Mouse (Mus musculus) urinary bladder, postnatal 4 days (tissue): Measurements from ENCODE around the gene Pabpc4l.
"Not testable (repeated sequence)": the region's sequence is repeated elsewhere in the genome, so short reads cannot be mapped to it uniquely, and the experiment has no call there.

Experiments used
- DNase-seq, 2 experiments: peaks; one replicate each; pipeline ENCODE4 v3.0.0; 2021 to 2022; ENCODE audit warnings: low spot score in 2 of 2

Pabpc4l gene

DNA sequence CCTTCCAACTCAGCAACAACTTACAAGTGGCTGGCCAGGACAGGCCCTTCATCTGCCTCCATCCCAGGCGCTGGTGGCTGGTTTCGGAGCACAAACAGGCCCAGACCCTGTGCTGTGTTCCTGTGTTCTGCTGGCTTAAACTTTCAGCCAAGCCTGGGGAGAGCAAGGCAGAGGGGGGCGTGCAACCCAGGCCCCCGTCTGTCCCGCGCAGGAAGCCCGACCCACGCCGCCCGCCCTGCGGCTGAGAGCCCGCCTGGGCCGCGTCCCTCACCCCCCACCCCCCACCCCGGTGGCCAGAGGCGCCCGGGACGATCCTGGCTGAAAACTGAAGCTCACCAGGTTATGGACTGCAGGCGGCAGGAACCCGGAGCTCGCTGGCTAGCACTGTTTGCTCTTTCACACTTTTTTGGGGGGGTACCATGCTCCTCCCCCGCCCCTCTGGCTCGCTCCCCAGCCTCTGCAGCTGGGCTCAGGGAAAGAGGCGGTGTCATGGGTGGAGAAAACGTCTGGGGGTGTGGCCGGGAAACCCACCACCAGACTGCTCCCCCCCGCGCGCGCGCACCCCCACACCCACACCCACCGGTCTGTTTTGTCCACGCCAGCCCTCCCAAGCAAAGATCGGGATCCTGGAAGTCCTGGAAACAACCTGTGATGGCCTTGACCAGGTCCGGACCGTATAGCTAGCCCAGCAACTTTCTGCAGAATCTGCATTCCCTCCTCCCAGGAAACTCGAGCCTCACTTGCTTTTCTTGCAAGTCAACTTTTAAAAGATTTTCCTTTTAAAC lies at the start of gene Pabpc4l:
TSS of gene Pabpc4l (minus strand) at position 739 of the 785 bp plus-strand sequence.
- peak; percentile 61 to 69 for DNase-seq

DNA sequence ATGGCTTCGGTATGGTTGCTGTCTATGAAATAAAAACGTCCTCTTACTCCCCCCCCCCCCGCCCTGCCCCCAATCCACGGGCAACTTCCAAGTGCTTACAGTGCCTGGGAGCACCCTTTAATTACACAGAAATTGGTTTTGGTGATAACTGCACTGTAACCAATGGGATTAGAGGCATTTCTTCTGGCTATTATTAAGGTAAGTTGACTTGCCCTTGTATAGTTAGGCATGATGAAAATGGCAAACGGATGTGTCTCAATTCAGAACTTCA lies 42.9 kb upstream of the Pabpc4l start:
- DNase-seq = no peak

DNA sequence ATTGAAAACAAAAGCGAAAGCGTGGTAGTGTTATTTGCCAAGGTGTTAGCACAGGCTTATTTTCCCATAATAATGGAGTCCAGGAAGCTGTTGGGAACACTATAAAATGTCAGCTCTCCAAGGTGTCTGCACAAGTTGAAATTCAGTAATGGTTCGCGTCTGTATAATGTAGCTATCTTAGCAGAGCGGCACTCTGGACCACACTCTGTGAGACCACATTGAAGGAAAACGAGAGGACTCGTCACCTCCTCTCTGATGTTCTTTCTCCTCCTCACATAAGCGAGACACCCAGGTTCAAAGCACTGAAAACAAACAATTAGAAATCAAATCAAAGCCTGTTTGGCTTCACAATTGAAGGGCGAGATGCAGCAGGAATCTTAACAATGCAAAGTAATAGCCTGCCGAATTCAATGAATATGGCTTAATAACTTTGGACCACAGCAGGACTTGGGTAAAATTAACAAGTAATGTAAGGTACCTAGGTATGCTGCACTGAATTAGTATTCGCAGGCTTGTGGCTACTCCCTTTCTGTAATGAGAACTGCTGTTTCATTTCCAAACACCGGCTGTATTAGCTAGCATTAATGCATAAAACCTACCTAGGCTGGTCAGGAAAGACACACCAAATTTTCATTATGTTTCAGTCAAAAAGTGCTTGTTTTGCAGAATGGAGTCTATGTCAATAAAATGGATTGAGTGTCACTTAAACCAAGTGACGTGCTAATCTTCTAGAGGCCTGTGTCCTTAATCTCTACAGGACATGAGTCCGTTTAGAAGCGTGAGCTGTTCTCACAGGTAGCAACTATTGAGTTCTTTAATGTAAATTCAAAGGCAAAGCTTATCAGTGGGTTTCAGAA lies 42.3 kb upstream of the Pabpc4l start:
- no peak for DNase-seq

DNA sequence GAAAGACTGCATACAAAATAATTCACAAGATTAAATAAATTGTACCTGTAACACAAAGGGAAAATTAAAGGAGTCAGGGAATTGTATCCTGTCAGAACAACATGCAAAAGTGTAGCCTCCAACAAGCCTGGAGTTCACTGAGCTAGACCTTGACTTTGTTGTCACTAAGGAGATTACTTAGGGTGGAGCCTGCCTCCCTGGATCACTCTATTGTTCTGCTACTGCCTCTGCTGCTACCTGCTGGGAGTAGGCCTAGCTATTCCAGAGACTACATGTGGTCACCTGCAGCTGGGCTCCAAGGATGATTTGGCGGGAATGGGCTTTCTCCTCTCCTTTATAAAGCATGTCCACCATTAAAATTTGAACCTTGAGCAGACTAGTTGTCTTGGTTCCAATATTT lies 38.1 kb upstream of the Pabpc4l start:
- DNase-seq = not testable (repeated sequence)

DNA sequence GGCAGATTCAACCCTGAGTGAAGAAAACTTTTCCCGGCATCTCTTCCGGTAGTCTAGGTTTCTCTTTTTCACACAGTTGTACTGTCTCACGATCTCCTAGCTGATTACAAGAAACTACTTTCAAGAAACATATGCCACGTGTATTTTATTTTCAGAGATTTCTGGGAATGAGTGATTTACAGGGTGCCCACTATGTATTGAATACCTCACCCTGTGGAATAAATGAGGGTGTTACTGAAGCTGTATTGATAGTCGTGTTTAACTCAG lies 180 bp upstream of the Pabpc4l start:
- DNase-seq = no peak

DNA sequence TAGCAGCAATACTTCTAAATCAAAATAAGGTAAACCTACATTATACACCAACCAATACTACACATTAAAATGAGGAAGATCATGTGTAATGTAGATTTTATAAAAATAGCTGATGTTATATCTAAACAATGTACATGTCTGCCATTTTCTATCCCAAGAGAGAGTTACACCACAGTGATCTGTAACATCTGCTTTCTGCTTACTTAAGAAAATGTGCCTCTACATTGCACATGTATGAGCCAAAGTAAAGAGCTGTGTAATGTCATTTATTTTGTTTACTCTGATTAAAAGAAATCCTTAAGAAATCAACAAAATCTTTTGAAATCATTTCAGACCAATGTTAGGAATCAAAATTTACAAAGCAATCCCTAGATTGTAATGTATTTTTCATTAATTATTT lies 16.6 kb downstream of the Pabpc4l start:
- DNase-seq = no peak
